Mouse (Mus musculus) forebrain, embryonic 10.5 days (tissue): Measurements from ENCODE around the gene Sept11. TPM values are rescaled to one million over a fixed set of nuclear protein-coding genes. Genes with fewer than 3 reads are reported as not detected.

Source experiments
- DNase-seq: peaks from one replicate; pipeline ENCODE4 v3.0.0-alpha.2; 2017; ENCODE audit warnings: low spot score; ENCODE audit errors: extremely low spot score
- H3K27ac ChIP-seq: fragments of 300-500 bp; sonication (generic); 2 replicates; pipeline ENCODE4 v1.5.1; 2016; ENCODE audit warnings: mild to moderate bottlenecking
- H3K27me3 ChIP-seq: fragments of 300-500 bp; sonication (generic); 2 replicates; pipeline ENCODE4 v1.6.1; 2016; ENCODE audit warnings: mild to moderate bottlenecking; ENCODE audit not compliant: poor library complexity, severe bottlenecking
- H3K36me3 ChIP-seq: fragments of 300-500 bp; sonication (generic); replicated peaks from 2 replicates; pipeline ENCODE4 v1.6.1; 2016; ENCODE audit warnings: mild to moderate bottlenecking, moderate library complexity
- H3K4me1 ChIP-seq: fragments of 300-500 bp; sonication (generic); 2 replicates; pipeline ENCODE4 v1.6.1; 2016
- H3K4me3 ChIP-seq: fragments of 300-500 bp; sonication (generic); 2 replicates; pipeline ENCODE4 v1.5.1; 2016; ENCODE audit warnings: mild to moderate bottlenecking, moderate library complexity
- H3K9me3 ChIP-seq: fragments of 300-500 bp; sonication (generic); 2 replicates; pipeline ENCODE4 v1.6.1; 2016; ENCODE audit warnings: mild to moderate bottlenecking, moderate library complexity
- WGBS: fragments of 180-500 bp; shearing (Covaris S2); methylation state at CpG from one replicate; pipeline ENCODE4 v1.1.7; 2016; 5-methylcytosine and 5-hydroxymethylcytosine counted together
- polyA plus RNA-seq: library from polyadenylated mRNA; unstranded; fragments of >200 nt; fragmentation: Nextera tagmentation; extraction: Ambion mirVana; gene quantifications from 2 replicates; pipeline ENCODE4 v1.2.1, GENCODE M21; 2016

Gene Sept11
- polyA plus RNA-seq, 1 experiment from 2014 or later: 277 TPM

- no peaks in the 10 kb centered on the region for H3K27me3 ChIP-seq
- peaks cover 8% of the 10 kb centered on the region; the same call in 1 of the 2 replicates for H3K9me3 ChIP-seq
- DNase-seq: no peak
- H3K4me1 ChIP-seq: peaks cover 49% of the 10 kb centered on the region
- 58% methylated on average over 8 of the region's 8 CpGs for whole genome bisulfite sequencing
- peaks cover 76% of the 10 kb centered on the region for H3K36me3 ChIP-seq
- no peak overlapping the region for H3K4me3 ChIP-seq
- H3K27ac ChIP-seq: no peak overlapping the region
These were observed 8.1 kb downstream of the Sept11 start for GRCm38 (mm10) chr5:93101371-93101791.

GRCm38 (mm10) chr5:93103603-93104002, 10.4 kb downstream of the Sept11 start:
- Histone ChIP-seq H3K36me3 (peaks cover 70% of the 10 kb centered on the region), H3K4me3 (no peak overlapping the region), H3K27me3 (no peaks in the 10 kb centered on the region), H3K4me1 (peaks cover 27% of the 10 kb centered on the region), H3K9me3 (peaks cover 8% of the 10 kb centered on the region; the same call in 1 of the 2 replicates), H3K27ac (no peak overlapping the region)
- 92% methylated on average over 8 of the region's 8 CpGs for WGBS
- DNase-seq: no peak

- DNase-seq: no peak
- Histone ChIP-seq H3K27ac (no peak overlapping the region), H3K4me1 (peaks cover 16% of the 10 kb centered on the region), H3K9me3 (peaks cover 8% of the 10 kb centered on the region; the same call in 1 of the 2 replicates), H3K27me3 (no peaks in the 10 kb centered on the region), H3K4me3 (no peak overlapping the region), H3K36me3 (peaks cover 73% of the 10 kb centered on the region)
- 73% methylated on average over 5 of the region's 5 CpGs for WGBS
These were observed 12.0 kb downstream of the Sept11 start for GRCm38 (mm10) chr5:93104987-93105823.

DNA sequence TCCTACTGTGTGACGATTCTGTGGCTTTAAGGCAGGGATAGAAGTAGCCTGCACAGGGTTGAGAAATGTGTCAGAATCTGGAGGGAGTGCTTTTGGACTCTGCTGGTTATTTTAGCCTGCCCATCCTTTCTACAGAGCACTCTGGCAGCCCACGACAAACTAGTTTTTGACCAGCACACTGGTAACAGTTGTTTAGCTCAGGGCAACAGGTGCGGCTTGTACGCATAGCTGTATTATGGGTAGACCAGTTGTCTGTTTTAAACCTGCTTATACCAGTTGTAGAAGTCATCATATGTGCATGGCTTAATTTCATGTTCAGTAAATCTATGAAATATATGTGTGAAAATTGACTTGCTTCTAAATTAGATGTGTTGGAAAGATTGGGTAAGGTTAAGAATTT, 12.8 kb downstream of the Sept11 start:
- 95% methylated on average over 4 of the region's 4 CpGs for WGBS

GRCm38 (mm10) chr5:93108703-93109102, 15.5 kb downstream of the Sept11 start:
- H3K4me1 ChIP-seq: no peaks in the 10 kb centered on the region
- H3K4me3 ChIP-seq: no peak overlapping the region
- H3K36me3 ChIP-seq: peaks cover 73% of the 10 kb centered on the region
- H3K27me3 ChIP-seq: no peaks in the 10 kb centered on the region
- no peak for DNase-seq
- 96% methylated on average over 4 of the region's 4 CpGs for WGBS
- no peaks in the 10 kb centered on the region; the same call in 1 of the 2 replicates for H3K9me3 ChIP-seq
- H3K27ac ChIP-seq: no peak overlapping the region

More for the DNA sequence above, 12.8 kb downstream of the Sept11 start:
- no peaks in the 10 kb centered on the region for H3K27me3 ChIP-seq
- no peak overlapping the region for H3K27ac ChIP-seq
- peaks cover 73% of the 10 kb centered on the region for H3K36me3 ChIP-seq
- no peak for DNase-seq
- no peak overlapping the region for H3K4me3 ChIP-seq
- H3K9me3 ChIP-seq: peaks cover 8% of the 10 kb centered on the region; the same call in 1 of the 2 replicates
- H3K4me1 ChIP-seq: peaks cover 8% of the 10 kb centered on the region

GRCm38 (mm10) chr5:93109555-93109954, 16.3 kb downstream of the Sept11 start:
- DNase-seq: no peak
- H3K27ac ChIP-seq: no peak overlapping the region
- no peak overlapping the region for H3K4me3 ChIP-seq
- H3K4me1 ChIP-seq: peaks cover 4% of the 10 kb centered on the region
- no peaks in the 10 kb centered on the region; the same call in 1 of the 2 replicates for H3K9me3 ChIP-seq
- 95% methylated on average over 2 of the region's 2 CpGs for WGBS
- H3K27me3 ChIP-seq: no peaks in the 10 kb centered on the region
- peaks cover 64% of the 10 kb centered on the region for H3K36me3 ChIP-seq

GRCm38 (mm10) chr5:93112290-93112689, 19.1 kb downstream of the Sept11 start:
- Histone ChIP-seq H3K36me3 (peaks cover 63% of the 10 kb centered on the region), H3K27ac (no peak overlapping the region), H3K4me1 (peaks cover 17% of the 10 kb centered on the region), H3K27me3 (no peaks in the 10 kb centered on the region), H3K9me3 (no peaks in the 10 kb centered on the region), H3K4me3 (no peak overlapping the region)
- 96% methylated on average over 3 of the region's 3 CpGs for WGBS
- no peak for DNase-seq

GRCm38 (mm10) chr5:93113517-93113916, 20.3 kb downstream of the Sept11 start:
- Histone ChIP-seq H3K27me3 (no peaks in the 10 kb centered on the region), H3K36me3 (peaks cover 63% of the 10 kb centered on the region), H3K27ac (no peak overlapping the region), H3K9me3 (no peaks in the 10 kb centered on the region), H3K4me3 (no peak overlapping the region), H3K4me1 (peaks cover 25% of the 10 kb centered on the region)
- 94% methylated on average over 5 of the region's 5 CpGs for WGBS
- no peak for DNase-seq

- Histone ChIP-seq H3K27me3 (no peaks in the 10 kb centered on the region), H3K9me3 (no peaks in the 10 kb centered on the region), H3K36me3 (peaks cover 57% of the 10 kb centered on the region), H3K4me3 (no peak overlapping the region), H3K4me1 (peaks cover 25% of the 10 kb centered on the region), H3K27ac (no peak overlapping the region)
- DNase-seq: no peak
- WGBS: 82% methylated on average over 6 of the region's 6 CpGs
These were observed 21.3 kb downstream of the Sept11 start for GRCm38 (mm10) chr5:93114515-93114914.

DNA sequence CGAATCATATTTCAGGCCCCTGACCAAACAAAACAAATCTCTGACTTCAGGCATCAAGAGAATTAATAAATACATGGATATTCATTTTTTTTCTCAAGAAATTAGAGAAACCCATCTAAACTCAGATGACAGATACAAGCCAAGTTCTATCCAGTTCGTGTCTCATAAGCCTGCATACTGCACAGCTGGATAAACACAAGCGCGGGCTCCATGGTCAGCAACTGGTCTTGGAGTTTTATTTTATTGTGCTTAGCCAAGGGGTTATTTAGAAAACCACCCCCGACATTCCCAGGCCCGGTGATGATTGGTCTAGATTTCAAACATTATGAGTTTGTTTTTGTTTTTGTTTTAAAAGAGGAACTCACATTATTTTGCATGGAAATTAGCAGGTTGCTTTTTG, 21.8 kb downstream of the Sept11 start:
- Histone ChIP-seq H3K27me3 (no peaks in the 10 kb centered on the region), H3K4me1 (peaks cover 25% of the 10 kb centered on the region), H3K27ac (no peak overlapping the region), H3K9me3 (no peaks in the 10 kb centered on the region), H3K36me3 (peaks cover 51% of the 10 kb centered on the region), H3K4me3 (no peak overlapping the region)
- 87% methylated on average over 6 of the region's 6 CpGs for WGBS
- no peak for DNase-seq

DNA sequence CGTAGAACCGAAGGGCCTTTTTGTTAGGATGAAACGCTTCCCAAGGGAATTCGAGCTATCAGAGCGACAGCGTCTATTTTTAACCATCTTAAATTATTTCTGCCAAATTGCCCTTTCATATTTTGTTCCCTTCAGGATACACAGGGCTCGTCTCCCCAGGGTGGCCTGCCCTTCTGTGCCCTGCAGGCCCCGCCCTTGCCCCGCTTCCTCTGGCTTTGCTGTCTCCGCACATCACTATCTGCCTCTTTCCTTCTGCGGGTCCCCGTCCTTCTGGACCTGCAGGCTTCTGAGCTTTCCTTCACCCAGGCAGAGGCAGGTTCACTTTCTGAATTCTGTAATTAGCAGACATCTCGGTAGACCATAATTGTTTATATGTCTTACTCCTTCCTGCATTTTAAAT, 22.6 kb downstream of the Sept11 start:
- 94% methylated on average over 13 of the region's 13 CpGs for WGBS
- Histone ChIP-seq H3K4me3 (no peak overlapping the region), H3K9me3 (no peaks in the 10 kb centered on the region), H3K36me3 (peaks cover 48% of the 10 kb centered on the region), H3K4me1 (peaks cover 30% of the 10 kb centered on the region), H3K27me3 (no peaks in the 10 kb centered on the region), H3K27ac (no peak overlapping the region)
- DNase-seq: no peak

- Histone ChIP-seq H3K4me1 (peaks cover 35% of the 10 kb centered on the region), H3K36me3 (peaks cover 43% of the 10 kb centered on the region), H3K4me3 (no peak overlapping the region), H3K9me3 (no peaks in the 10 kb centered on the region), H3K27ac (no peak overlapping the region), H3K27me3 (no peaks in the 10 kb centered on the region)
- 81% methylated on average over 8 of the region's 8 CpGs for WGBS
- no peak for DNase-seq
These were observed 24.4 kb downstream of the Sept11 start for GRCm38 (mm10) chr5:93117648-93118047.

- no peak for DNase-seq
- WGBS: 91% methylated on average over 8 of the region's 8 CpGs
- H3K27me3 ChIP-seq: no peaks in the 10 kb centered on the region
- peaks cover 53% of the 10 kb centered on the region for H3K4me1 ChIP-seq
- H3K4me3 ChIP-seq: no peak overlapping the region
- no peaks in the 10 kb centered on the region for H3K9me3 ChIP-seq
- H3K36me3 ChIP-seq: peaks cover 27% of the 10 kb centered on the region
- H3K27ac ChIP-seq: no peak overlapping the region
These were observed 28.4 kb downstream of the Sept11 start for GRCm38 (mm10) chr5:93121660-93122059.
